Mouse (Mus musculus) cerebellum, adult 18-20 months (tissue): ENCODE results near the gene Diaph2.

Source experiments
- DNase-seq, 2 experiments: peaks; one replicate each; pipeline ENCODE4 v3.0.0; 2021

The Diaph2 gene

DNA sequence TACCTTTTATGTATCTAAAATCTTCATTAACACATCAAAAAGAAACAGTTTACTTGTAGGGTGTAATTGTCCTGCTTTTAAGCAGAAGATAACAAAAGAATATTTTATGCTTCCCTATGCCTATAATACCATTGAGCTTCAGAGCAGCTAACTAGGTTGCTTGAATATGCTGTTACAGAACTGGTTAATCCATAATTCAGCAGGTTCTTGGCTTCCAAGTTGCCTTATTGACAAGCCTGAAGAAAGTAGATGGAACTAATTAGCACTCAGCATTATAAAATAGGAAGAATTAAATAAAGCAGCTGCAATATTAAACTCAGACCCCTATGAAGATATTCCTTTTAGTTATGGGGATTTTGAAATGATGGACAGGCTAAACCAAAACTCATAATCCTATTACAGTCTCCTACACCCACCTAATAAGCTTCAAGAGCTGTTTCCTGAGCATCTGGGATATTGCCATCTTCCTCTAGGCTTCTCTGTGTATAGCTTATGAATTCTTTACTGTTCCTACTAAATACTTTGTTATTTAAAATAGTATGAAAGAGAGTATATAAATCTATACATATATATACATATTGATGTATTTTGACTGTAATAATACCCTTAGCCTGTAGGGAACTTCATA is 601.4 kb downstream of the Diaph2 start:
- no peak for DNase-seq

DNA sequence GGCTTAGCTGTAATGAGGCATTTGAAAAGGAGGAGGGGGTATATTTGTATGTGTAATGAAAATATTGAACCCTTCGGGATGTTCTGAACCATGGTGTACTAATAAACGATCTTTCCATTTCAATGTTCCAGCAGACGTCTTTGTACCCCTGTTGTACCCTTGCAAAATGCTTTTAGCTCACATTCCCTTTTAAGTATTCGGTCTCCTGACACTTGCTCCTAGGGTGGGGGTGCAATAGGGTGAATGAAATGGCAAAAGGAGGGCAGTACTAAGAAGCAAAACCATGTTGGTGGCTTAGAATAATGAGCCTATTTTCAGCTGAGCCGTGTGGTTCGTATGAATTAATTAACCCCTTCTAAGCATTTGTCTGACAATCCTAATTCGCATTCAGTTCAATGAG is 601.9 kb downstream of the Diaph2 start:
- DNase-seq = no peak

GRCm38 (mm10) chrX:130393508-130394145 is 644.1 kb downstream of the Diaph2 start:
- DNase-seq = no peak

- DNase-seq = peak; percentile 25 to 53
Observed at GRCm38 (mm10) chrX:130403214-130403613, 653.7 kb downstream of the Diaph2 start.

DNA sequence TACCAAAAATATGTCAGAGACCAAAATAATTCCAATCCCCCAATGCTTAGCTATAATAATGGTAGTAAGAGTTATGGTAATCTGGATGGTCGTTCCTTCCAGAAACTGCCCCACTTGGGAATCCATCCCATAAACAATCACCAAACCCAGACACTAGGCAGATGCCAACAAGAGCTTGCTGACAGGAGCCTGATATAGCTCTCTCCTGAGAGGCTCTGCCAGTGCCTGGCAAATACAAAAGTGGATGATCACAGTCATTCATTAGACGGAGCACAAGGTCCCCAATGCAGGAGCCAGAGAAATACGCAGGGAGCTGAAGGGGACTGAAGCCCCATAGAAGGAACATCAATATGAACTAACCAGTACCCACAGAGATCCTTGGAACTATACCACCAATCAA is 657.9 kb downstream of the Diaph2 start:
- DNase-seq = peak in 1 of 2 experiments; percentile 4

GRCm38 (mm10) chrX:130408985-130409384 is 659.4 kb downstream of the Diaph2 start:
- DNase-seq = peak; percentile 38 to 53

DNA sequence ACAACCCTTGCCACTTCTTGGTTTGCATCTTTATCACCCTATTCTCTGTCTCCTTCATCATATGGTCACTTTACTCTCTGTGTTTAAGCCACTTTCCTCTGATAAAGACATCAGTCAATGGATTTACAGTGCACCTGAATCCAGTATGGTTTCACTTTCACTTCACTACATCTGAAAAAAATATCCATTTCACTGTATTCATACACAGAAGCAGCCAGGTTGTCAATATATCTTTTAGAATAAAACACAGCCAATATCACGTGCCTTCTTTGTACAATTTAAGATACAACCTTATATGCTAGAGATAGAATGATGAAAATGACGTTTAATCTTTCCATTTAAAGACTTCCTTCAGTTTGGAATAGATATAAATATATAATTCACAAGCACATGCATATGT is 673.6 kb downstream of the Diaph2 start:
- DNase-seq = no peak

DNA sequence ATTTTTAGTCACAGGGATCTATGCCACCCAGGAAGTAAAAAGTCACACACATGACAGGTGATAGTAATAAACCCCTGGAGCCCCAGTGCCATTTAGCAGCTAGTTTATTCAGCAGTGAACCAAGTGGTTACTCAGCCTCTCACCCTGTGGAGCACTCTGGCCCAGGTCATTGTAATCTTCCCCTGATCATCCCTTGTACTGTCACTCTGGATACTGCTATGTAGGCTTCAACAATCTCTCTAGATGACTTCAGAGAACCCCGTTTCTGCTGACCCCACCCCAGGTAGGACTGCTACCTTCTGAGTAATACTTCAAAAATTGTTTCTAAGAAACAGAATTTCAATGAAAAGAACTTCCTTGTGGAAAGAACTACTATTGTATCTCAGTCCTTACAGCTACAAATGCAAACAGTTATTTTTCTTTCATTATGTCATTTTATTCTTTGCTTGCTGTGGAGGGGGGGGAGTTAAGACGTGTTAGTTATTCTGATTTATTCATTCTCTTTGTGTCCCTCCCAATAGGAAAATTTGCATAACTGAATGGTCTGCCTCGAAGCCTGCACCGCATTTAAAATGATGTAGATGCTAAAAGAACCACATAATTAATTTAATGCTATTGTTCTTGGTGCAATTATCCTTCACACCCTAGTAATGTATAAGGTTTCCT is 702.4 kb downstream of the Diaph2 start:
- no peak for DNase-seq

DNA sequence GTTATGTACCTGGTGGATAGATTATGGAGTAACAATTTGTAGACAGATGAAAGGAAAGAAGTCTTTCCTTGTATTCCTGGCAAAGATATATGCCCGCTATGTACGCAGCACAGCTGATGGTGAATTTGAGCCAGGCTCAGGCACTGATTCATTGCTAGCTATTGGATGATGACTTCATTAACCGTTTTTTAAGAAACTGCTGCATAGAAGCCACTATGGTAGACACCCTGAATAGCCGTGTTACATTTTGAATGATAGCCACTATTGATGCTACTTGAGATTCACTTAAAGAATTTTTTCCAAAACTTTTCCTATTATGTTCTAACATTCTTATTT is 702.9 kb downstream of the Diaph2 start:
- DNase-seq = no peak

DNA sequence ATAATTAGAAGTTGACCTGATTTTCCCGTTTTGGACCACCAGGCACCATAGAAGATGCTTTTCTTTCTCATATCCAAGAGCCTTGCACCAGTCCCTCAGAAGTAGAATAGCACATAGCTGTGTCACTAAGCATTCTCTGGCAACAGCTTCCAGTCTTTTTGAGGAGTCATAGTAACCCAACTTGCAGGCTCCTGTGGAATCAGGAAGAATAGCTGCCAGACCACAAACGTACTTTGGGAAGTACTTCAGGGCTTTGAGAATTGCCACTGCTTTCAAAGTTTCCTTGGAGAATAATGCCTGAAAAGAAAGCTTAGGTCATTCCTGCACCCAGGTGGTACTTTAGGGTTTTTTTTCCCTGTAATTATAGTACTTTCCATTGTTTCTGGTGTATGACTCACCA is 723.6 kb downstream of the Diaph2 start:
- no peak for DNase-seq

DNA sequence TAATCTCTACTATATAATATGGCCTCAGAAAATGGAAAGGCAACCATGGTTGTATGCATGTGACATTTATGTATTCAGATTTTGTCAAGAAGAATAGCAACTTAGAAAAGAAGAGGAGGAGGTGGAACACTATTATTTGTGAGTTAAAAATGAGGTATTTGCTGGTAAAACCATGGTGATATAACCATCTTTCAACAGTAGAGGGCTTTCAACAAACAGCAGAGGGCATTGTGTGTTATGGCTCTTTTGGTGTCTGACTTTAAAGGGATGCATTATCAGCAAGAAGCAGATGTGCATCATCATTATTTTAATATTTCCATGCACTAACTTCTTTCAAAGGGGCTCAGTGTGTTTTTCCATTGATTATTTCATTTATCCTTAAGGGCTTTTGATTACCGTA is 731.3 kb downstream of the Diaph2 start:
- DNase-seq = no peak

DNA sequence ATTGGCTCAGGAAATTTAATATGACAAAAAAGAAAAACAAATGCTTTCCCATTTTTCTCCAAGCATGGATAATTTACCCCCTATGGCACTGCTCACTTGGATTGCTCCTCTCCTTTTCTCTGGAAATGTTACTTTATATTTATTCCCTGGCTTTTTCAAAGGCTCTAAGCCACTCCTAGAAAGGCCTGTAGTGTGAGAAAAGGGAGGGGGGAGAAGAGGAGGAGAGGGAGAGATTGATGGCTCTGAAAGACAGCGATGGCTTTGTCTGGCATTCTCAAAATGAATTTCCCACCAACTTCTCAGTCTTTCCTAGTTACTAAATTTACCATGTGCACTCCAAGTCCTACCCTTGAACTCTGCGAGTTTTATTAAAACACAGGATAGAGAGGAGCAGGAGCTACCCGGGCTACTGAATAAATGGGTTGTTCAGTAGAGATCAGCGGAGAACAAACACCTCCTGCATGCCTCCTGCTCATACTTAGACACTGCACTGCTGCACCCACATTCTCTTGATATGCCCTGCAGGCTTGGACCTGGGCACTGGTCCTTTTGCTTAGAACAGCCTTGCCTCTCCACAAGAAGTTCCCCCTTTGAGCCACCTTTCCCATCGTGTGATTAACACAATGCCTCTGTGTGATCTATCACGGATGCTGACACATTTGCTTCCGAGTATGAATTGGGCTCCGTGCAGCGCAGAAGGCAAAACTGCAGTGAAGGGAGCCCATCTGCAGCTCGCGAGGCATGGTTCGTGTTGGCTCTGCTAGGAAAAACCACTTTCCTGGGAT is 753.3 kb downstream of the Diaph2 start:
- peak; percentile 22 to 26 for DNase-seq

DNA sequence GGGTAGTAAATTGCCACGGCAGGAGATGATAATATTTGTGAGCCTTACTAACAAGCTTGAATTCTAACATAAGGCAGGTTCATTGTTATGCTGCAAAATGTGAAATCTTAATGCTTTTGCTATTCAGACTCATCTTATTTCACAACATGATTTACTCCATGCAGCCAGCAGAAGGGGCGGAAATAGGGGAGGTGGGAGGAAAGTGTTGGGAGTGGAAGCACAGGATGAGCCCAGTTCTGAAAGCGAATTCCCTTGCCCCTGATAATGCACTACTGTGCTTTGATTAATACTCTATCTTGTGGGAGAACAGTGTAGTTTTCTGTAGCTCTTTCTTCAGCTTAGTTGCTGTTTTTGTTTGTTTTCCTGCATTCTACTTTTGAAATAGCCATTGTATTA is 753.9 kb downstream of the Diaph2 start:
- no peak for DNase-seq

DNA sequence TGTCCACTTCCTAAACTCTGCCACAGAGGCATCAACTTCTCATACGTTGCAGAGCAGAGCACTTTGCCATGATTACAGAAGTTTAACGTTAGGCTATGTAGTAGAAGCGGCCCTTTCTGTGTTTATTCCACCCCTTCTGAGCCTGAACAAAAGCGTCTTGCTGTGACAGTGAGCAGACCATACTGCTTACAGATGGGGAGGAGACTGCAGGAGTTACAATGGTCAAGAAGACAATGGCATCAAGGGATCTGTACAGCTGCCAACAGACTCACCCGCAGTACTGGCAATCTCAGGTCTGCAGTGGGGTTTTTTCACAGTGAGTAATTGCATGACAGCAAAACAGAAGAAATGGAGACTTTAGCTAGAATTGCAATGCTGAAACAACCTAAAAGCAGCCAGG is 756.1 kb downstream of the Diaph2 start:
- no peak for DNase-seq
